Mouse (Mus musculus) heart, postnatal 0 days (tissue): ENCODE measurements around the gene Ccdc107.

Source experiments
- CTCF ChIP-seq: IDR thresholded peaks from 2 replicates; pipeline ENCODE4 v1.5.1; 2016; ENCODE audit warnings: antibody characterized with exemption, control low read depth, low read depth
- EP300 ChIP-seq: IDR thresholded peaks from 2 replicates; pipeline ENCODE4 v1.6.1; 2016; ENCODE audit warnings: antibody characterized with exemption, low read depth

- TF ChIP-seq CTCF (no peak), EP300 (no peak)
These were observed 39.3 kb upstream of the Ccdc107 start for GRCm38 (mm10) chr4:43453413-43453812.
